24 mouse cellular contexts compared by ENCODE assay signal in genomic region chr6:32993847-32994246, GRCm38 (mm10).
DNase-seq lines count a peak whose midpoint lies in the region; ATAC-seq and TF ChIP-seq lines count a peak whose summit lies in the region.
"Had no signal": no experiment of that assay in that cellular context is flagged by ENCODE, and none has a peak within 500 bp of the region (broad histone marks: within the 10 kb centered on the region; RNA-seq: fewer than 3 reads in every experiment).

No protein-coding gene starts in this region.

- 89% methylated on average over 1 of the region's 1 CpGs for WGBS in kidney, postnatal 0 days
- 91% methylated on average over 1 of the region's 1 CpGs for WGBS in kidney, embryonic 14.5 days

- no peaks in the 10 kb centered on the region for H3K36me3 ChIP-seq in kidney, postnatal 0 days (ENCODE audit: insufficient read depth, low read length)
- H3K36me3 ChIP-seq in kidney, embryonic 14.5 days (ENCODE audit: control insufficient read depth, insufficient read depth, low read length) = no peaks in the 10 kb centered on the region
- H3K36me3 ChIP-seq: embryonic facial prominence, embryonic 13.5 days; embryonic facial prominence, embryonic 15.5 days; forebrain, embryonic 10.5 days; forebrain, embryonic 12.5 days had no signal

- no peak overlapping the region for H3K4me3 ChIP-seq in kidney, postnatal 0 days (replicated peaks; ENCODE audit: low read depth, low read length)
- H3K4me3 ChIP-seq in kidney, embryonic 14.5 days (ENCODE audit: low read length) = no peak overlapping the region
- H3K4me3 ChIP-seq: embryonic facial prominence, embryonic 13.5 days; embryonic facial prominence, embryonic 15.5 days; erythroblast, embryonic 14.5 days; forebrain, embryonic 10.5 days; forebrain, embryonic 12.5 days had no signal

- no peak overlapping the region for H3K4me2 ChIP-seq in kidney, postnatal 0 days (ENCODE audit: low read length)
- H3K4me2 ChIP-seq in kidney, embryonic 14.5 days (replicated peaks; ENCODE audit: low read depth, low read length) = no peak overlapping the region
- H3K4me2 ChIP-seq: embryonic facial prominence, embryonic 13.5 days; embryonic facial prominence, embryonic 15.5 days; forebrain, embryonic 12.5 days had no signal

- no peaks in the 10 kb centered on the region for H3K27me3 ChIP-seq in kidney, postnatal 0 days (ENCODE audit: insufficient read depth, low read length)
- H3K27me3 ChIP-seq in kidney, embryonic 14.5 days (ENCODE audit: control insufficient read depth, insufficient read depth, low read length) = no peaks in the 10 kb centered on the region
- H3K27me3 ChIP-seq: embryonic facial prominence, embryonic 13.5 days; embryonic facial prominence, embryonic 15.5 days; forebrain, embryonic 12.5 days had no signal

- peak; percentile 26 for DNase-seq in kidney, adult 11 months
- no peak for DNase-seq in kidney, postnatal 10 days
- DNase-seq in kidney, adult 8-10 months = peak; percentile 21 to 34
- DNase-seq in kidney, adult 18-20 months = no peak
- no peak for DNase-seq in kidney, postnatal 0 days (ENCODE audit: low spot score)
- no peak for DNase-seq in kidney, postnatal 25 days
- peak; percentile 19 to 49 for DNase-seq in kidney, postnatal 36 days
- DNase-seq: adrenal gland, adult 2 months; adrenal gland, postnatal 10 days; adrenal gland, postnatal 25 days; cerebellum, adult 11 months; cerebellum, adult 18-20 months; cerebellum, adult 8-10 months; cerebellum, adult 9-11 months; cerebellum, postnatal 14 days; cerebellum, postnatal 36 days; embryo, embryonic 11 days had no signal

- peaks cover 11% of the 10 kb centered on the region; the same call in 1 of the 2 replicates for H3K4me1 ChIP-seq in kidney, postnatal 0 days (replicated peaks; ENCODE audit: insufficient read depth, low read length)
- 0 out of 2 replicates have a peak, but pooled peaks cover 5% of the 10 kb centered on the region for H3K4me1 ChIP-seq in kidney, embryonic 14.5 days (ENCODE audit: control insufficient read depth, insufficient read depth, low read length)

- no peak overlapping the region for H3K27ac ChIP-seq in kidney, postnatal 0 days
- no peak overlapping the region for H3K27ac ChIP-seq in kidney, embryonic 14.5 days (ENCODE audit: low read depth, low read length)
- H3K27ac ChIP-seq: embryonic facial prominence, embryonic 13.5 days; embryonic facial prominence, embryonic 15.5 days; forebrain, embryonic 10.5 days; forebrain, embryonic 12.5 days had no signal

- ATAC-seq in kidney, postnatal 0 days (replicated peaks; ENCODE audit: low FRiP score, low read depth) = 0 out of 2 replicates have a peak, but pooled peaks have one; percentile 52
- no peak for ATAC-seq in kidney, embryonic 14.5 days (ENCODE audit: low FRiP score, low TSS enrichment)
- ATAC-seq: forebrain, embryonic 14.5 days had no signal

- TF ChIP-seq CTCF in kidney, postnatal 0 days (IDR thresholded peaks at IDR 0.05; ENCODE audit: low read depth) = no peak

- H3K9me3 ChIP-seq in kidney, postnatal 0 days (replicated peaks; ENCODE audit: low read length) = no peaks in the 10 kb centered on the region
- H3K9me3 ChIP-seq in kidney, embryonic 14.5 days (ENCODE audit: control insufficient read depth, low read length) = no peaks in the 10 kb centered on the region
- H3K9me3 ChIP-seq: embryonic facial prominence, embryonic 13.5 days; embryonic facial prominence, embryonic 15.5 days; forebrain, embryonic 10.5 days; forebrain, embryonic 12.5 days had no signal

- H3K9ac ChIP-seq in kidney, postnatal 0 days (ENCODE audit: low read depth, low read length) = no peak overlapping the region
- H3K9ac ChIP-seq in kidney, embryonic 14.5 days (ENCODE audit: low read depth, low read length) = no peak overlapping the region
- H3K9ac ChIP-seq: embryonic facial prominence, embryonic 13.5 days; embryonic facial prominence, embryonic 15.5 days; forebrain, embryonic 12.5 days had no signal

Comparison
In these comparisons a context has a peak if more than half of its experiments do, and no peak if none do; other contexts are left out.
1. DNase-seq: peak in kidney, adult 11 months (single experiment), kidney, adult 8-10 months (2 of 2) and kidney, postnatal 36 days (2 of 2); none in kidney, postnatal 10 days (single experiment), kidney, adult 18-20 months (single experiment), kidney, postnatal 0 days (single experiment) and kidney, postnatal 25 days (0 of 2).